Mouse (Mus musculus): ENCODE measurements around the gene Gdpd3. TPM values are rescaled to one million over a fixed set of nuclear protein-coding genes. Genes with fewer than 3 reads are reported as not detected.

The Gdpd3 gene
- polyA plus RNA-seq, 1 experiment, result 2.5 TPM

GRCm38 (mm10) chr7:126808703-126809455, 42.7 kb downstream of the Gdpd3 start:
- no peak for TF ChIP-seq CTCF (IDR thresholded peaks at IDR 0.05; ENCODE audit: extremely low read depth, insufficient read depth, low read length)
- TF ChIP-seq POLR2A (IDR thresholded peaks at IDR 0.05; ENCODE audit: extremely low read depth, insufficient read depth, low read length), result no peak
- Histone ChIP-seq H3K4me1 (ENCODE audit: control insufficient read depth, insufficient read depth, low read length) (peaks cover 2% of the 10 kb centered on the region; the same call in 1 of the 2 replicates), H3K27ac (ENCODE audit: insufficient read depth, low read length) (no peak overlapping the region), H3K4me3 (ENCODE audit: insufficient read depth, low read length) (peak overlapping the region; percentile 46)

- H3K4me3 ChIP-seq (ENCODE audit: insufficient read depth, low read length), result no peak overlapping the region; the same call in 1 of the 2 replicates
- TF ChIP-seq CTCF (IDR thresholded peaks at IDR 0.05; ENCODE audit: extremely low read depth, insufficient read depth, low read length), result no peak
- peaks cover 2% of the 10 kb centered on the region; the same call in 1 of the 2 replicates for H3K4me1 ChIP-seq (ENCODE audit: control insufficient read depth, insufficient read depth, low read length)
- no peak overlapping the region for H3K27ac ChIP-seq (ENCODE audit: insufficient read depth, low read length)
Observed at GRCm38 (mm10) chr7:126809723-126810369, 43.7 kb downstream of the Gdpd3 start.

GRCm38 (mm10) chr7:126815726-126816222, 49.6 kb downstream of the Gdpd3 start:
- no peak overlapping the region for H3K4me3 ChIP-seq (ENCODE audit: insufficient read depth, low read length)
- no peaks in the 10 kb centered on the region for H3K4me1 ChIP-seq (ENCODE audit: control insufficient read depth, insufficient read depth, low read length)
- no peak for TF ChIP-seq CTCF (IDR thresholded peaks at IDR 0.05; ENCODE audit: extremely low read depth, insufficient read depth, low read length)
- no peak for TF ChIP-seq POLR2A (IDR thresholded peaks at IDR 0.05; ENCODE audit: extremely low read depth, insufficient read depth, low read length)
- H3K27ac ChIP-seq (ENCODE audit: insufficient read depth, low read length), result no peak overlapping the region

GRCm38 (mm10) chr7:126816494-126816893, 50.4 kb downstream of the Gdpd3 start:
- TF ChIP-seq POLR2A (IDR thresholded peaks at IDR 0.05; ENCODE audit: extremely low read depth, insufficient read depth, low read length) (no peak), CTCF (IDR thresholded peaks at IDR 0.05; ENCODE audit: extremely low read depth, insufficient read depth, low read length) (no peak)
- H3K27ac ChIP-seq (ENCODE audit: insufficient read depth, low read length), result no peak overlapping the region
- H3K4me1 ChIP-seq (ENCODE audit: control insufficient read depth, insufficient read depth, low read length), result no peaks in the 10 kb centered on the region
- H3K4me3 ChIP-seq (ENCODE audit: insufficient read depth, low read length), result no peak overlapping the region

GRCm38 (mm10) chr7:126817595-126817994, 51.5 kb downstream of the Gdpd3 start:
- H3K27ac ChIP-seq (ENCODE audit: insufficient read depth, low read length), result no peak overlapping the region
- TF ChIP-seq CTCF (IDR thresholded peaks at IDR 0.05; ENCODE audit: extremely low read depth, insufficient read depth, low read length) (no peak), POLR2A (IDR thresholded peaks at IDR 0.05; ENCODE audit: extremely low read depth, insufficient read depth, low read length) (no peak)
- no peak overlapping the region for H3K4me3 ChIP-seq (ENCODE audit: insufficient read depth, low read length)
- H3K4me1 ChIP-seq (ENCODE audit: control insufficient read depth, insufficient read depth, low read length), result 0 out of 2 replicates have a peak, but pooled peaks cover 1% of the 10 kb centered on the region

- Histone ChIP-seq H3K4me1 (ENCODE audit: control insufficient read depth, insufficient read depth, low read length) (0 out of 2 replicates have a peak, but pooled peaks cover 2% of the 10 kb centered on the region), H3K27ac (ENCODE audit: insufficient read depth, low read length) (no peak overlapping the region), H3K4me3 (ENCODE audit: insufficient read depth, low read length) (no peak overlapping the region)
- TF ChIP-seq POLR2A (IDR thresholded peaks at IDR 0.05; ENCODE audit: extremely low read depth, insufficient read depth, low read length) (no peak), CTCF (IDR thresholded peaks at IDR 0.05; ENCODE audit: extremely low read depth, insufficient read depth, low read length) (no peak)
Observed at GRCm38 (mm10) chr7:126818818-126819217, 52.7 kb downstream of the Gdpd3 start.

- H3K27ac ChIP-seq (ENCODE audit: insufficient read depth, low read length), result peak overlapping the region; percentile 31; the same call in 1 of the 2 replicates
- peaks cover 2% of the 10 kb centered on the region; the same call in 1 of the 2 replicates for H3K4me1 ChIP-seq (ENCODE audit: control insufficient read depth, insufficient read depth, low read length)
- H3K4me3 ChIP-seq (ENCODE audit: insufficient read depth, low read length), result no peak overlapping the region; the same call in 1 of the 2 replicates
- TF ChIP-seq POLR2A (IDR thresholded peaks at IDR 0.05; ENCODE audit: extremely low read depth, insufficient read depth, low read length) (no peak), CTCF (IDR thresholded peaks at IDR 0.05; ENCODE audit: extremely low read depth, insufficient read depth, low read length) (peak; percentile 89)
Observed at GRCm38 (mm10) chr7:126821835-126822511, 55.8 kb downstream of the Gdpd3 start.

GRCm38 (mm10) chr7:126822741-126823140, 56.6 kb downstream of the Gdpd3 start:
- TF ChIP-seq POLR2A (IDR thresholded peaks at IDR 0.05; ENCODE audit: extremely low read depth, insufficient read depth, low read length), result 0 out of 2 replicates have a peak, but pooled peaks have one; percentile 11
- TF ChIP-seq CTCF (IDR thresholded peaks at IDR 0.05; ENCODE audit: extremely low read depth, insufficient read depth, low read length), result no peak
- H3K4me3 ChIP-seq (ENCODE audit: insufficient read depth, low read length), result peak overlapping the region; percentile 91
- H3K4me1 ChIP-seq (ENCODE audit: control insufficient read depth, insufficient read depth, low read length), result peaks cover 2% of the 10 kb centered on the region; the same call in 1 of the 2 replicates
- H3K27ac ChIP-seq (ENCODE audit: insufficient read depth, low read length), result 0 out of 2 replicates have a peak overlapping the region, but pooled peaks have one; percentile 31

- H3K4me3 ChIP-seq (ENCODE audit: insufficient read depth, low read length), result peak overlapping the region; percentile 91
- no peak overlapping the region for H3K27ac ChIP-seq (ENCODE audit: insufficient read depth, low read length)
- peaks cover 2% of the 10 kb centered on the region; the same call in 1 of the 2 replicates for H3K4me1 ChIP-seq (ENCODE audit: control insufficient read depth, insufficient read depth, low read length)
- TF ChIP-seq POLR2A (IDR thresholded peaks at IDR 0.05; ENCODE audit: extremely low read depth, insufficient read depth, low read length) (peak; percentile 71; the same call in 1 of the 2 replicates), CTCF (IDR thresholded peaks at IDR 0.05; ENCODE audit: extremely low read depth, insufficient read depth, low read length) (no peak)
Observed at GRCm38 (mm10) chr7:126823202-126823711, 57.1 kb downstream of the Gdpd3 start.
